Mouse (Mus musculus) kidney, adult 18-20 months (tissue): ENCODE data around the gene Gm17535.
"Not testable (repeated sequence)": the region's sequence is repeated elsewhere in the genome, so short reads cannot be mapped to it uniquely, and the experiment has no call there.

Experiments used
- DNase-seq: peaks from one replicate; pipeline ENCODE4 v3.0.0; 2021

Gm17535 gene

DNA sequence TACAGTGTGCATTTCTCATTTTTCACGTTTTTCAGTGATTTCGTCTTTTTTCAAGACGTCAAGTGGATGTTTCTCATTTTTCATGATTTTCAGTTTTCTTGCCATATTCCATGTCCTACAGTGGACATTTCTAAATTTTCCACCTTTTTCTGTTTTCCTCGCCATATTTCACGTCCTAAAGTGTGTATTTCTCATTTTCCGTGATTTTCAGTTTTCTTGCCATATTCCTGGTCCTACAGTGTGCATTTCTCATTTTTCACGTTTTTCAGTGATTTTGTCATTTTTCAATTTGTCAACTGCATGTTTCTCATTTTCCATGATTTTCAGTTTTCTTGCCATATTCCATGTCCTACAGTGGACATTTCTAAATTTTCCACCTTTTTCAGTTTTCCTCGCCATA, at the start of gene Gm17535:
TSS of gene Gm17535 (plus strand) at position 301 of the 400 bp plus-strand sequence.
- DNase-seq, result not testable (repeated sequence)

DNA sequence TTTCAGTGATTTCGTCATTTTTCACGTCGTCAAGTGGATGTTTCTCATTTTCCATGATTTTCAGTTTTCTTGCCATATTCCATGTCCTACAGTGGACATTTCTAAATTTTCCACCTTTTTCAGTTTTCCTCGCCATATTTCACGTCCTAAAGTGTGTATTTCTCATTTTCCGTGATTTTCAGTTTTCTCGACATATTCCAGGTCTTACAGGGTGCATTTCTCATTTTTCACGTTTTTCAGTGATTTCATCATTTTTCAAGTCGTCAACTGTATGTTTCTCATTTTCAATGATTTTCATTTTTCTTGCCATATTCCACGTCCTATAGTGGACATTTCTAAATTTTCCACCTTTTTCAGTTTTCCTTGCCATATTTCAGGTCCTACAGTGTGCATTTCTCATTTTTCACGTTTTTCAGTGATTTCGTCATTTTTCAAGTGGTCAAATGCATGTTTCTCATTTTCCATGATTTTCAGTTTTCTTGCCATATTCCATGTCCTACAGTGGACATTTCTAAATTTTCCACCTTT, 33.9 kb upstream of the Gm17535 start, which contains the start of gene Gm10722:
TSS of gene Gm10722 (plus strand) at position 478 of the 528 bp plus-strand sequence.
- DNase-seq, result not testable (repeated sequence)

DNA sequence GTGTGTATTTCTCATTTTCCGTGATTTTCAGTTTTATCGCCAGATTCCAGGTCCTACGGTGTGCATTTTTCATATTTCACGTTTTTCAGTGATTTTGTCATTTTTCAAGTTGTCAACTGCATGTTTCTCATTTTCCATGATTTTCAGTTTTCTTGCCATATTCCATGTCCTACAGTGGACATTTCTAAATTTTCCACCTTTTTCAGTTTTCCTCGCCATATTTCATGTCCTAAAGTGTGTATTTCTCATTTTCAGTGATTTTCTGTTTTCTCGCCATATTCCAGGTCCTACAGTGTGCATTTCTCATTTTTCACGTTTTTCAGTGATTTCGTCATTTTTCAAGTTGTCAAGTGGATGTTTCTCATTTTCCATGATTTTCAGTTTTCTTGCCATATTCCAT, 33.4 kb upstream of the Gm17535 start:
- DNase-seq, result not testable (repeated sequence)

DNA sequence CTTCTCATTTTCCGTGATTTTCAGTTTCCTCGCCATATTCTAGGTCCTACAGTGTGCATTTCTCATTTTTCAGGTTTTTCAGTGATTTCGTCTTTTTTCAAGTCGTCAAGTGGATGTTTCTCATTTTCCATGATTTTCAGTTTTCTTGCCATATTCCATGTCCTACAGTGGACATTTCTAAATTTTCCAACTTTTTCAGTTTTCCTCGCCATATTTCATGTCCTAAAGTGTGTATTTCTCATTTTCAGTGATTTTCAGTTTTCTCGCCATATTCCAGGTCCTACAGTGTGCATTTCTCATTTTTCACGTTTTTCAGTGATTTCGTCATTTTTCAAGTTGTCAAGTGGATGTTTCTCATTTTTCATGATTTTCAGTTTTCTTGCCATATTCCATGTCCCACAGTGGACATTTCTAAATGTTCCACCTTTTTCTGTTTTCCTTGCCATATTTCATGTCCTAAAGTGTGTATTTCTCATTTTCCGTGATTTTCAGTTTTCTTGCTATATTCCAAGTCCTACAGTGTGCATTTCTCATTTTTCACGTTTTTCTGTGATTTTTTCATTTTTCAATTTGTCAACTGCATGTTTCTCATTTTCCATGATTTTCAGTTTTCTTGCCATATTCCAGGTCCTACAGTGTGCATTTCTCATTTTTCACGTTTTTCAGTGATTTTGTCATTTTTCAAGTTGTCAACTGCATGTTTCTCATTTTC, 32.3 kb upstream of the Gm17535 start:
- peak; percentile 54 for DNase-seq

DNA sequence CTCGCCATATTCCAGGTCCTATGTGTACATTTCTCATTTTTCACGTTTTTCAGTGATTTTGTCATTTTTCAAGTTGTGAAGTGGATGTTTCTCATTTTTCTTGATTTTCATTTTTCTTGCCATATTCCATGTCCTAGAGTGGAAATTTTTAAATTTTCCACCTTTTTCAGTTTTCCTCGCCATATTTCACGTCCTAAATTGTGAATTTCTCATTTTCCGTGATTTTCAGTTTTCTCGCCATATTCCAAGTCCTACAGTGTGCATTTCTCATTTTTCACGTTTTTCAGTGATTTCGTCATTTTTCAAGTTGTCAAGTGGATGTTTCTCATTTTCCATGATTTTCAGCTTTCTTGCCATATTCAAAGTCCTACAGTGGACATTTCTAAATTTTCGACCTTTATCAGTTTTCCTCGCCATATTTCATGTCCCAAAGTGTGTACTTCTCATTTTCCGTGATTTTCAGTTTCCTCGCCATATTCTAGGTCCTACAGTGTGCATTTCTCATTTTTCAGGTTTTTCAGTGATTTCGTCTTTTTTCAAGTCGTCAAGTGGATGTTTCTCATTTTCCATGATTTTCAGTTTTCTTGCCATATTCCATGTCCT, 31.5 kb upstream of the Gm17535 start, which contains the start of gene Gm11168:
TSS of gene Gm11168 (plus strand) at position 553 of the 603 bp plus-strand sequence.
- not testable (repeated sequence) for DNase-seq

DNA sequence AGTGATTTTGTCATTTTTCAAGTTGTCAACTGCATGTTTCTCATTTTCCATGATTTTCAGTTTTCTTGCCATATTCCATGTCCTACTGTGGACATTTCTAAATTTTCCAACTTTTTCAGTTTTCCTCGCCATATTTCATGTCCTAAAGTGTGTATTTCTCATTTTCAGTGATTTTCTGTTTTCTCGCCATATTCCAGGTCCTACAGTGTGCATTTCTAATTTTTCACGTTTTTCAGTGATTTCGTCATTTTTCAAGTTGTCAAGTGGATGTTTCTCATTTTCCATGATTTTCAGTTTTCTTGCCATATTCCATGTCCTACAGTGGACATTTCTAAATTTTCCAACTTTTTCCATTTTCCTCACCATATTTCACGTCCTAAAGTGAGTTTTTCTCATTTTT, 28.2 kb upstream of the Gm17535 start:
- not testable (repeated sequence) for DNase-seq

DNA sequence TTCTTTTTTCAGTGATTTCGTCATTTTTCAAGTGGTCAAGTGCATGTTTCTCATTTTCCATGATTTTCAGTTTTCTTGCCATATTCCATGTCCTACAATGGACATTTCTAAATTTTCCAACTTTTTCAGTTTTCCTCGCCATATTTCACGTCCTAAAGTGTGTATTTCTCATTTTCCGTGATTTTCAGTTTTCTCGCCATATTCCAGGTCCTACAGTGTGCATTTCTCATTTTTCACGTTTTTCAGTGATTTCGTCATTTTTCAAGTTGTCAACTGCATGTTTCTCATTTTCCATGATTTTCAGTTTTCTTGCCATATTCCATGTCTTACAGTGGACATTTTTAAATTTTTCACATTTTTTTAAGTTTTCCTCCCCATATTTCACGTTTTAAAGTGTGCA, 27.8 kb upstream of the Gm17535 start:
- DNase-seq, result peak; percentile 71

DNA sequence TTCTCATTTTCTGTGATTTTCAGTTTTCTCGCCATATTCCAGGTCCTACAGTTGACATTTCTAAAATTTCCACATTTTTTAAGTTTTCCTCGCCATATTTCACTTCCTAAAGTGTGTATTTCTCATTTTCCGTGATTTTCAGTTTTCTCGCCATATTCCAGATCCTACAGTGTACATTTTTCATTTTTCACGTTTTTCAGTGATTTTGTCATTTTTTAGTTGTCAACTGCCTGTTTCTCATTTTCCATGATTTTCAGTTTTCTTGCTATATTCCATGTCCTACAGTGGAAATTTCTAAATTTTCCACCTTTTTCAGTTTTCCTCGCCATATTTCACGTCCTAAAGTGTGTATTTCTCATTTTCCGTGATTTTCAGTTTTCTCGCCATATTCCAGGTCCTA, 27.1 kb upstream of the Gm17535 start:
- not testable (repeated sequence) for DNase-seq

DNA sequence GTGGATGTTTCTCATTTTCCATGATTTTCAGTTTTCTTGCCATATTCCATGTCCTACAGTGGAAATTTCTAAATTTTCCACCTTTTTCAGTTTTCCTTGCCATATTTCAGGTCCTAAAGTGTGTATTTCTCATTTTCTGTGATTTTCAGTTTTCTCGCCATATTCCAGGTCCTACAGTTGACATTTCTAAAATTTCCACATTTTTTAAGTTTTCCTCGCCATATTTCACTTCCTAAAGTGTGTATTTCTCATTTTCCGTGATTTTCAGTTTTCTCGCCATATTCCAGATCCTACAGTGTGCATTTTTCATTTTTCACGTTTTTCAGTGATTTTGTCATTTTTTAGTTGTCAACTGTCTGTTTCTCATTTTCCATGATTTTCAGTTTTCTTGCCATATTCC, 25.1 kb upstream of the Gm17535 start:
- not testable (repeated sequence) for DNase-seq

DNA sequence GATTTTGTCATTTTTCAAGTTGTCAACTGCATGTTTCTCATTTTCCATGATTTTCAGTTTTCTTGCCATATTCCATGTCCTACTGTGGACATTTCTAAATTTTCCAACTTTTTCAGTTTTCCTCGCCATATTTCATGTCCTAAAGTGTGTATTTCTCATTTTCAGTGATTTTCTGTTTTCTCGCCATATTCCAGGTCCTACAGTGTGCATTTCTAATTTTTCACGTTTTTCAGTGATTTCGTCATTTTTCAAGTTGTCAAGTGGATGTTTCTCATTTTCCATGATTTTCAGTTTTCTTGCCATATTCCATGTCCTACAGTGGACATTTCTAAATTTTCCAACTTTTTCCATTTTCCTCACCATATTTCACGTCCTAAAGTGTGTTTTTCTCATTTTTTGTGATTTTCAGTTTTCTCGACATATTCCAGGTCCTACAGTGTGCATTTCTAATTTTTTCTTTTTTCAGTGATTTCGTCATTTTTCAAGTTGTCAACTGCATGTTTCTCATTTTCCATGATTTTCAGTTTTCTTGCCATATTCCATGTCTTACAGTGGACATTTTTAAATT, 22.3 kb upstream of the Gm17535 start:
- not testable (repeated sequence) for DNase-seq

DNA sequence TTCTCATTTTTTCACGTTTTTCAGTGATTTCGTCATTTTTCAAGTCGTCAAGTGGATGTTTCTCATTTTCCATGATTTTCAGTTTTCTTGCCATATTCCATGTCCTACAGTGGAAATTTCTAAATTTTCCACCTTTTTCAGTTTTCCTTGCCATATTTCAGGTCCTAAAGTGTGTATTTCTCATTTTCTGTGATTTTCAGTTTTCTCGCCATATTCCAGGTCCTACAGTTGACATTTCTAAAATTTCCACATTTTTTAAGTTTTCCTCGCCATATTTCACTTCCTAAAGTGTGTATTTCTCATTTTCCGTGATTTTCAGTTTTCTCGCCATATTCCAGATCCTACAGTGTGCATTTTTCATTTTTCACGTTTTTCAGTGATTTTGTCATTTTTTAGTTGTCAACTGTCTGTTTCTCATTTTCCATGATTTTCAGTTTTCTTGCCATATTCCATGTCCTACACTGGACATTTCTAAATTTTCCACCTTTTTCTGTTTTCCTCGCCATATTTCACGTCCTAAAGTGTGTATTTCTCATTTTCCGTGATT, 21.6 kb upstream of the Gm17535 start, which contains the start of gene Gm10721:
TSS of gene Gm10721 (plus strand) at position 408 of the 547 bp plus-strand sequence.
- not testable (repeated sequence) for DNase-seq

DNA sequence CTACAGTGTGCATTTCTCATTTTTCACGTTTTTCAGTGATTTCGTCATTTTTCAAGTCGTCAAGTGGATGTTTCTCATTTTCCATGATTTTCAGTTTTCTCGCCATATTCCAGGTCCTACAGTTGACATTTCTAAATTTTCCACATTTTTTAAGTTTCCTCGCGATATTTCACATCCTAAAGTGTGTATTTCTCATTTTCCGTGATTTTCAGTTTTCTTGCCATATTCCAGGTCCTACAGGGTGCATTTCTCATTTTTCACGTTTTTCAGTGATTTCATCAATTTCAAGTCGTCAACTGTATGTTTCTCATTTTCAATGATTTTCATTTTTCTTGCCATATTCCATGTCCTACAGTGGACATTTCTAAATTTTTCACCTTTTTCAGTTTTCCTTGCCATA, 19.0 kb upstream of the Gm17535 start, which contains the start of gene Gm10720:
TSS of gene Gm10720 (plus strand) at position 301 of the 400 bp plus-strand sequence.
- DNase-seq, result not testable (repeated sequence)

DNA sequence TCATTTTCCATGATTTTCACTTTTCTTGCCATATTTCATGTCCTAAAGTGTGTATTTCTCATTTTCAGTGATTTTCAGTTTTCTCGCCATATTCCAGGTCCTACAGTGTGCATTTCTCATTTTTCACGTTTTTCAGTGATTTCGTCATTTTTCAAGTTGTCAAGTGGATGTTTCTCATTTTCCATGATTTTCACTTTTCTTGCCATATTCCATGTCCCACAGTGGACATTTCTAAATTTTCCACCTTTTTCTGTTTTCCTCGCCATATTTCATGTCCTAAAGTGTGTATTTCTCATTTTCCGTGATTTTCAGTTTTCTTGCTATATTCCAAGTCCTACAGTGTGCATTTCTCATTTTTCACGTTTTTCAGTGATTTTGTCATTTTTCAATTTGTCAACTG, 18.5 kb upstream of the Gm17535 start:
- not testable (repeated sequence) for DNase-seq

DNA sequence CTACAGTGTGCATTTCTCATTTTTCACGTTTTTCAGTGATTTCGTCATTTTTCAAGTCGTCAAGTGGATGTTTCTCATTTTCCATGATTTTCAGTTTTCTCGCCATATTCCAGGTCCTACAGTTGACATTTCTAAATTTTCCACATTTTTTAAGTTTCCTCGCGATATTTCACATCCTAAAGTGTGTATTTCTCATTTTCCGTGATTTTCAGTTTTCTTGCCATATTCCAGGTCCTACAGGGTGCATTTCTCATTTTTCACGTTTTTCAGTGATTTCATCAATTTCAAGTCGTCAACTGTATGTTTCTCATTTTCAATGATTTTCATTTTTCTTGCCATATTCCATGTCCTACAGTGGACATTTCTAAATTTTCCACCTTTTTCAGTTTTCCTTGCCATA, 17.3 kb upstream of the Gm17535 start, which contains the start of gene Gm10719:
TSS of gene Gm10719 (plus strand) at position 301 of the 400 bp plus-strand sequence.
- not testable (repeated sequence) for DNase-seq

DNA sequence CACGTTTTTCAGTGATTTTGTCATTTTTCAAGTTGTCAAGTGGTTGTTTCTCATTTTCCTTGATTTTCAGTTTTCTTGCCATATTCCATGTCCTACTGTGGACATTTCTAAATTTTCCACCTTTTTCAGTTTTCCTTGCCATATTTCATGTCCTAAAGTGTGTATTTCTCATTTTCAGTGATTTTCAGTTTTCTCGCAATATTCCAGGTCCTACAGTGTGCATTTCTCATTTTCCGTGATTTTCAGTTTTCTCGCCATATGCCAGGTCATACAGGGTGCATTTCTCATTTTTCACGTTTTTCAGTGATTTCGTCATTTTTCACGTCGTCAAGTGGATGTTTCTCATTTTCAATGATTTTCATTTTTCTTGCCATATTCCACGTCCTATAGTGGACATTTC, 15.5 kb upstream of the Gm17535 start:
- peak; percentile 30 for DNase-seq

DNA sequence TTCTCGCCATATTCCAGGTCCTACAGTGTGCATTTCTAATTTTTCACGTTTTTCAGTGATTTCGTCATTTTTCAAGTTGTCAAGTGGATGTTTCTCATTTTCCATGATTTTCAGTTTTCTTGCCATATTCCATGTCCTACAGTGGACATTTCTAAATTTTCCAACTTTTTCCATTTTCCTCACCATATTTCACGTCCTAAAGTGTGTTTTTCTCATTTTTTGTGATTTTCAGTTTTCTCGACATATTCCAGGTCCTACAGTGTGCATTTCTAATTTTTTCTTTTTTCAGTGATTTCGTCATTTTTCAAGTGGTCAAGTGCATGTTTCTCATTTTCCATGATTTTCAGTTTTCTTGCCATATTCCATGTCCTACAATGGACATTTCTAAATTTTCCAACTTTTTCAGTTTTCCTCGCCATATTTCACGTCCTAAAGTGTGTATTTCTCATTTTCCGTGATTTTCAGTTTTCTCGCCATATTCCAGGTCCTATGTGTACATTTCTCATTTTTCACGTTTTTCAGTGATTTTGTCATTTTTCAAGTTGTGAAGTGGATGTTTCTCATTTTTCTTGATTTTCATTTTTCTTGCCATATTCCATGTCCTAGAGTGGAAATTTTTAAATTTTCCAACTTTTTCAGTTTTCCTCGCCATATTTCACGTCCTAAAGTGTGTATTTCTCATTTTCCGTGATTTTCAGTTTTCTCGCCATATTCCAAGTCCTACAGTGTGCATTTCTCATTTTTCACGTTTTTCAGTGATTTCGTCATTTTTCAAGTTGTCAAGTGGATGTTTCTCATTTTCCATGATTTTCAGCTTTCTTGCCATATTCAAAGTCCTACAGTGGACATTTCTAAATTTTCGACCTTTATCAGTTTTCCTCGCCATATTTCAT, 14.3 kb upstream of the Gm17535 start:
- not testable (repeated sequence) for DNase-seq

DNA sequence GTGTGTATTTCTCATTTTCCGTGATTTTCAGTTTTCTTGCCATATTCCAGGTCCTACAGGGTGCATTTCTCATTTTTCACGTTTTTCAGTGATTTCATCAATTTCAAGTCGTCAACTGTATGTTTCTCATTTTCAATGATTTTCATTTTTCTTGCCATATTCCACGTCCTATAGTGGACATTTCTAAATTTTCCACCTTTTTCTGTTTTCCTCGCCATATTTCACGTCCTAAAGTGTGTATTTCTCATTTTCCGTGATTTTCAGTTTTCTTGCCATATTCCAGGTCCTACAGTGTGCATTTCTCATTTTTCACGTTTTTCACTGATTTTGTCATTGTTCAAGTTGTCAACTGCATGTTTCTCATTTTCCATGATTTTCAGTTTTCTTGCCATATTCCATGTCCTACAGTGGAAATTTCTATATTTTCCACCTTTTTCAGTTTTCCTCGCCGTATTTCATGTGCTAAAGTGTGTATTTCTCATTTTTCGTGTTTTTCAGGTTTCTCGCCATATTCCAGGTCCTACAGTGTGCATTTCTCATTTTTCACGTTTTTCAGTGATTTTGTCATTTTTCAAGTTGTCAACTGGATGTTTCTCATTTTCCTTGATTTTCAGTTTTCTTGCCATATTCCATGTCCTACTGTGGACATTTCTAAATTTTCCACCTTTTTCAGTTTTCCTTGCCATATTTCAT, 11.9 kb upstream of the Gm17535 start:
- not testable (repeated sequence) for DNase-seq

DNA sequence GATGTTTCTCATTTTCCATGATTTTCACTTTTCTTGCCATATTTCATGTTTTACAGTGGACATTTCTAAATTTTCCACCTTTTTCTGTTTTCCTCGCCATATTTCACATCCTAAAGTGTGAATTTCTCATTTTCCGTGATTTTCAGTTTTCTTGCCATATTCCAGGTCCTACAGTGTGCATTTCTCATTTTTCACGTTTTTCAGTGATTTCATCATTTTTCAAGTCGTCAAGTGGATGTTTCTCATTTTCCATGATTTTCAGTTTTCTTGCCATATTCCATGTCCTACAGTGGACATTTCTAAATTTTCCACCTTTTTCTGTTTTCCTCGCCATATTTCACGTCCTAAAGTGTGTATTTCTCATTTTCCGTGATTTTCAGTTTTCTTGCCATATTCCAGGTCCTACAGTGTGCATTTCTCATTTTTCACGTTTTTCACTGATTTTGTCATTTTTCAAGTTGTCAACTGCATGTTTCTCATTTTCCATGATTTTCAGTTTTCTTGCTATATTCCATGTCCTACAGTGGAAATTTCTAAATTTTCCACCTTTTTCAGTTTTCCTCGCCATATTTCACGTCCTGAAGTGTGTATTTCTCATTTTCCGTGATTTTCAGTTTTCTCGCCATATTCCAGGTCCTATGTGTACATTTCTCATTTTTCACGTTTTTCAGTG, 11.0 kb upstream of the Gm17535 start, which contains the start of gene Gm10718:
TSS of gene Gm10718 (plus strand) at position 236 of the 673 bp plus-strand sequence.
- DNase-seq, result not testable (repeated sequence)

DNA sequence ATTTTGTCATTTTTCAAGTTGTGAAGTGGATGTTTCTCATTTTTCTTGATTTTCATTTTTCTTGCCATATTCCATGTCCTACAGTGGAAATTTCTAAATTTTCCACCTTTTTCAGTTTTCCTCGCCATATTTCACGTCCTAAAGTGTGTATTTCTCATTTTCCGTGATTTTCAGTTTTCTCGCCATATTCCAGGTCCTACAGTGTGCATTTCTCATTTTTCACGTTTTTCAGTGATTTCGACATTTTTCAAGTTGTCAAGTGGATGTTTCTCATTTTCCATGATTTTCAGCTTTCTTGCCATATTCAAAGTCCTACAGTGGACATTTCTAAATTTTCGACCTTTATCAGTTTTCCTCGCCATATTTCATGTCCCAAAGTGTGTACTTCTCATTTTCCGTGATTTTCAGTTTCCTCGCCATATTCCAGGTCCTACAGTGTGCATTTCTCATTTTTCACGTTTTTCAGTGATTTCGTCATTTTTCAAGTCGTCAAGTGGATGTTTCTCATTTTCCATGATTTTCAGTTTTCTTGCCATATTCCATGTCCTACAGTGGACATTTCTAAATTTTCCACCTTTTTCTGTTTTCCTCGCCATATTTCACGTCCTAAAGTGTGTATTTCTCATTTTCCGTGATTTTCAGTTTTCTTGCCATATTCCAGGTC, 10.3 kb upstream of the Gm17535 start:
- DNase-seq, result peak; percentile 37

DNA sequence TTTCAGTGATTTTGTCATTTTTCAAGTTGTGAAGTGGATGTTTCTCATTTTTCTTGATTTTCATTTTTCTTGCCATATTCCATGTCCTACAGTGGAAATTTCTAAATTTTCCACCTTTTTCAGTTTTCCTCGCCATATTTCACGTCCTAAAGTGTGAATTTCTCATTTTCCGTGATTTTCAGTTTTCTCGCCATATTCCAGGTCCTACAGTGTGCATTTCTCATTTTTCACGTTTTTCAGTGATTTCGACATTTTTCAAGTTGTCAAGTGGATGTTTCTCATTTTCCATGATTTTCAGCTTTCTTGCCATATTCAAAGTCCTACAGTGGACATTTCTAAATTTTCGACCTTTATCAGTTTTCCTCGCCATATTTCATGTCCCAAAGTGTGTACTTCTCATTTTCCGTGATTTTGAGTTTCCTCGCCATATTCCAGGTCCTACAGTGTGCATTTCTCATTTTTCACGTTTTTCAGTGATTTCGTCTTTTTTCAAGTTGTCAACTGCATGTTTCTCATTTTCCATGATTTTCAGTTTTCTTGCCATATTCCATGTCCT, 9.4 kb upstream of the Gm17535 start, which contains the start of gene Gm10717:
TSS of gene Gm10717 (plus strand) at position 506 of the 556 bp plus-strand sequence.
- DNase-seq, result not testable (repeated sequence)
